Mouse (Mus musculus): ENCODE measurements at regions not wholly inside any gene's neighbourhood (a gene's known extent, or its start where the extent isn't known, plus 50 kb on each side); places are given as distances from the start of the nearest gene placed in this dataset.

- H3K4me1 ChIP-seq (ENCODE audit: control insufficient read depth, insufficient read depth, low read length) = no peaks in the 10 kb centered on the region
- no peak overlapping the region for H3K27ac ChIP-seq (ENCODE audit: control insufficient read depth, insufficient read depth, low read depth, low read length)
- no peaks in the 10 kb centered on the region for H3K36me3 ChIP-seq (ENCODE audit: control insufficient read depth, insufficient read depth, low read length)
- TF ChIP-seq POLR2A (IDR thresholded peaks at IDR 0.05; ENCODE audit: control insufficient read depth, low read depth, low read length) (no peak), CTCF (IDR thresholded peaks at IDR 0.05; ENCODE audit: control insufficient read depth, insufficient read depth, insufficient replicate concordance, low read depth, low read length) (no peak)
- no peak overlapping the region for H3K4me3 ChIP-seq (ENCODE audit: control insufficient read depth, low read depth, low read length)
- H3K27me3 ChIP-seq (ENCODE audit: control insufficient read depth, insufficient read depth, low read length) = no peaks in the 10 kb centered on the region
These were observed 321.5 kb downstream of the Gadd45g start for GRCm38 (mm10) chr13:52167968-52168367.

GRCm38 (mm10) chr13:52172706-52173346 lies 326.3 kb downstream of the Gadd45g start:
- no peaks in the 10 kb centered on the region for H3K4me1 ChIP-seq (ENCODE audit: control insufficient read depth, insufficient read depth, low read length)
- no peak for TF ChIP-seq CTCF (IDR thresholded peaks at IDR 0.05; ENCODE audit: control insufficient read depth, insufficient read depth, insufficient replicate concordance, low read depth, low read length)
- no peak for TF ChIP-seq POLR2A (IDR thresholded peaks at IDR 0.05; ENCODE audit: control insufficient read depth, low read depth, low read length)

DNA sequence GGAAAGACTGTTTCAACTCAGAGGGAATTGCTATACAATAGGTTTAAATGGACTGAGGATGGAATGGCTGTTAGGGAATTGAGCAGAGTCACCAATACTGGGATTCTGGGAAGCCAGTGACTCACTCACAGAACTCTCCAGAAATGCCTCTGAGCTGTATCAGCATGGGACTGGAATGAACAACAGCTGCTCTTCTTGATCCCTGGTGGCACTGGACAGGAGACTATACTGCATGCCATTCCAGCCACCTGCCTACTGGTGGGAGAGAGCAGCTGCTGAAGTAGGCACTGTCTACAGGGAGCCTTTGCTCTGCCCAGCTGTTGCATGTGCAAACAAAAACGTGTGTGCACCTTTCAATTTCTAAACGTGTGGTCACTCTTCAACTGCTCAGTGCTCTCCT lies 329.2 kb downstream of the Gadd45g start:
- no peak overlapping the region for H3K27ac ChIP-seq (ENCODE audit: control insufficient read depth, insufficient read depth, low read depth, low read length)
- no peaks in the 10 kb centered on the region for H3K36me3 ChIP-seq (ENCODE audit: control insufficient read depth, insufficient read depth, low read length)
- no peaks in the 10 kb centered on the region for H3K27me3 ChIP-seq (ENCODE audit: control insufficient read depth, insufficient read depth, low read length)
- no peak overlapping the region for H3K4me3 ChIP-seq (ENCODE audit: control insufficient read depth, low read depth, low read length)
- no peak for TF ChIP-seq CTCF (IDR thresholded peaks at IDR 0.05; ENCODE audit: control insufficient read depth, insufficient read depth, insufficient replicate concordance, low read depth, low read length)
- TF ChIP-seq POLR2A (IDR thresholded peaks at IDR 0.05; ENCODE audit: control insufficient read depth, low read depth, low read length) = no peak
- no peaks in the 10 kb centered on the region for H3K4me1 ChIP-seq (ENCODE audit: control insufficient read depth, insufficient read depth, low read length)

More at GRCm38 (mm10) chr13:52172706-52173346, 326.3 kb downstream of the Gadd45g start:
- no peak overlapping the region for H3K27ac ChIP-seq (ENCODE audit: control insufficient read depth, insufficient read depth, low read depth, low read length)
- no peaks in the 10 kb centered on the region for H3K36me3 ChIP-seq (ENCODE audit: control insufficient read depth, insufficient read depth, low read length)
- no peaks in the 10 kb centered on the region for H3K27me3 ChIP-seq (ENCODE audit: control insufficient read depth, insufficient read depth, low read length)
- no peak overlapping the region for H3K4me3 ChIP-seq (ENCODE audit: control insufficient read depth, low read depth, low read length)

- Histone ChIP-seq H3K4me3 (ENCODE audit: control insufficient read depth, low read depth, low read length) (no peak overlapping the region), H3K36me3 (ENCODE audit: control insufficient read depth, insufficient read depth, low read length) (no peaks in the 10 kb centered on the region), H3K4me1 (ENCODE audit: control insufficient read depth, insufficient read depth, low read length) (no peaks in the 10 kb centered on the region), H3K27me3 (ENCODE audit: control insufficient read depth, insufficient read depth, low read length) (no peaks in the 10 kb centered on the region), H3K27ac (ENCODE audit: control insufficient read depth, insufficient read depth, low read depth, low read length) (no peak overlapping the region)
- no peak for TF ChIP-seq CTCF (IDR thresholded peaks at IDR 0.05; ENCODE audit: control insufficient read depth, insufficient read depth, insufficient replicate concordance, low read depth, low read length)
- no peak for TF ChIP-seq POLR2A (IDR thresholded peaks at IDR 0.05; ENCODE audit: control insufficient read depth, low read depth, low read length)
These were observed 333.5 kb downstream of the Gadd45g start for GRCm38 (mm10) chr13:52179977-52180376.

- H3K27me3 ChIP-seq (ENCODE audit: control insufficient read depth, insufficient read depth, low read length) = no peaks in the 10 kb centered on the region
- no peak overlapping the region for H3K27ac ChIP-seq (ENCODE audit: control insufficient read depth, insufficient read depth, low read depth, low read length)
- H3K4me3 ChIP-seq (ENCODE audit: control insufficient read depth, low read depth, low read length) = no peak overlapping the region
- TF ChIP-seq CTCF (IDR thresholded peaks at IDR 0.05; ENCODE audit: control insufficient read depth, insufficient read depth, insufficient replicate concordance, low read depth, low read length) (no peak), POLR2A (IDR thresholded peaks at IDR 0.05; ENCODE audit: control insufficient read depth, low read depth, low read length) (no peak)
- H3K36me3 ChIP-seq (ENCODE audit: control insufficient read depth, insufficient read depth, low read length) = no peaks in the 10 kb centered on the region
- no peaks in the 10 kb centered on the region for H3K4me1 ChIP-seq (ENCODE audit: control insufficient read depth, insufficient read depth, low read length)
These were observed 337.2 kb downstream of the Gadd45g start for GRCm38 (mm10) chr13:52183635-52184034.

DNA sequence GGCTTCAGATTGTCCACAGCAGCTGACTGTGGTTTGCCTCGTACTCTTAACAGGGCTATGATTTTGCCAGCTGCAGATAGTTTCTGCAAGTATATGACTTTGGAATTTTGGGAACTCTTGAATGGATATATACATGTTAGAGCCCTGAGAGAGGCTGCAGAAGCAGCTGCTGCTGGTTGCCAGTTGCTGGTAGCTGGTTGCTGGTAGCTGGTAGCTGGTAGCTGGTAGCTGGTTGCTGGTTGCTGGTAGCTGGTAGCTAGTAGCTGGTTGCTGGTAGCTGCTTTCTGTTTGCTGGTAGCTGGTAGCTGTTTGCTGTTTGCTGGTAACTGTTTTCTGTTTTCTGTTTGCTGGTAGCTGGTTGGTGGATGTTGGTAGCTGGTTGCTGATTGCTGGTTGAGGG lies 339.1 kb downstream of the Gadd45g start:
- Histone ChIP-seq H3K4me3 (ENCODE audit: control insufficient read depth, low read depth, low read length) (no peak overlapping the region), H3K27ac (ENCODE audit: control insufficient read depth, insufficient read depth, low read depth, low read length) (no peak overlapping the region), H3K4me1 (ENCODE audit: control insufficient read depth, insufficient read depth, low read length) (no peaks in the 10 kb centered on the region; the same call in 1 of the 2 replicates), H3K36me3 (ENCODE audit: control insufficient read depth, insufficient read depth, low read length) (no peaks in the 10 kb centered on the region), H3K27me3 (ENCODE audit: control insufficient read depth, insufficient read depth, low read length) (no peaks in the 10 kb centered on the region)
- TF ChIP-seq CTCF (IDR thresholded peaks at IDR 0.05; ENCODE audit: control insufficient read depth, insufficient read depth, insufficient replicate concordance, low read depth, low read length) (no peak), POLR2A (IDR thresholded peaks at IDR 0.05; ENCODE audit: control insufficient read depth, low read depth, low read length) (no peak)

DNA sequence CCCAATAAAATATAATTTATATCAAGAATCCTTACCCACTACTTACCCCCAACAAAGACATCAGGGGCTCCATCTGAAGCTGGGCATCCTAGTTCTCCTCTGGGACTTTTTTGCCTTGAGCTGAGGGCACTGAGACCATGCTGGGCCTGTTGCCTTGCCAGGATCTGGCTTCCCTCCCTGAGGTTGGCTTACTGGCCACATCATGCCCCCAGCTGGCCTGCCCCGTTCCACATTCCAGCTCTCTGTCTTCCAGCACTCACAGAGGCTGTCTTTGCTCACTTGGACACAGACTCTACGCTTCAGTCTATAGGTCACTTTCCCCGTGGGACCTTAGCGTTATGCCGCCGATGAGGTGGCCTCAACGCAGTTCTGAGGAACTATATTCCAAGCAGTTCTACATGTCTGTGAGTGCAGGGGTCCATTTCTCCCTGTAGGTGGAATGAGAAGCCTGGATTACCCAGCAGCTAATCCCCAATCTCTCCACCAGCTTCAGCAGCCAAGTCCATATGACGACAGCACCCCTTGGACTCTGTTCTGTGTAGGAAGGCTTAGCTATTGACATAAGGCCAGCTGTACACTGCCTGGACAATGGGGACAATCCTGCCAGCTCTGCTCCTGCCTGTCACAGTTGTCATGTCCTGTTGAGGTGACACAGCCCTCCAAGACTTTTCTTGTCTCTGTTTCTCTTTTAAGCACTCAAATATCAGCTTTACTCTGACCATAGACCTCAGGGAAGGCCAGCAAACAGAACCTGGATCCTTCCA lies 341.5 kb downstream of the Gadd45g start:
- no peaks in the 10 kb centered on the region; the same call in 1 of the 2 replicates for H3K4me1 ChIP-seq (ENCODE audit: control insufficient read depth, insufficient read depth, low read length)
- no peak overlapping the region for H3K4me3 ChIP-seq (ENCODE audit: control insufficient read depth, low read depth, low read length)
- no peak overlapping the region for H3K27ac ChIP-seq (ENCODE audit: control insufficient read depth, insufficient read depth, low read depth, low read length)
- H3K27me3 ChIP-seq (ENCODE audit: control insufficient read depth, insufficient read depth, low read length) = no peaks in the 10 kb centered on the region
- no peaks in the 10 kb centered on the region for H3K36me3 ChIP-seq (ENCODE audit: control insufficient read depth, insufficient read depth, low read length)
- no peak for TF ChIP-seq POLR2A (IDR thresholded peaks at IDR 0.05; ENCODE audit: control insufficient read depth, low read depth, low read length)
- TF ChIP-seq CTCF (IDR thresholded peaks at IDR 0.05; ENCODE audit: control insufficient read depth, insufficient read depth, insufficient replicate concordance, low read depth, low read length) = no peak
